In the genomic region with DNA sequence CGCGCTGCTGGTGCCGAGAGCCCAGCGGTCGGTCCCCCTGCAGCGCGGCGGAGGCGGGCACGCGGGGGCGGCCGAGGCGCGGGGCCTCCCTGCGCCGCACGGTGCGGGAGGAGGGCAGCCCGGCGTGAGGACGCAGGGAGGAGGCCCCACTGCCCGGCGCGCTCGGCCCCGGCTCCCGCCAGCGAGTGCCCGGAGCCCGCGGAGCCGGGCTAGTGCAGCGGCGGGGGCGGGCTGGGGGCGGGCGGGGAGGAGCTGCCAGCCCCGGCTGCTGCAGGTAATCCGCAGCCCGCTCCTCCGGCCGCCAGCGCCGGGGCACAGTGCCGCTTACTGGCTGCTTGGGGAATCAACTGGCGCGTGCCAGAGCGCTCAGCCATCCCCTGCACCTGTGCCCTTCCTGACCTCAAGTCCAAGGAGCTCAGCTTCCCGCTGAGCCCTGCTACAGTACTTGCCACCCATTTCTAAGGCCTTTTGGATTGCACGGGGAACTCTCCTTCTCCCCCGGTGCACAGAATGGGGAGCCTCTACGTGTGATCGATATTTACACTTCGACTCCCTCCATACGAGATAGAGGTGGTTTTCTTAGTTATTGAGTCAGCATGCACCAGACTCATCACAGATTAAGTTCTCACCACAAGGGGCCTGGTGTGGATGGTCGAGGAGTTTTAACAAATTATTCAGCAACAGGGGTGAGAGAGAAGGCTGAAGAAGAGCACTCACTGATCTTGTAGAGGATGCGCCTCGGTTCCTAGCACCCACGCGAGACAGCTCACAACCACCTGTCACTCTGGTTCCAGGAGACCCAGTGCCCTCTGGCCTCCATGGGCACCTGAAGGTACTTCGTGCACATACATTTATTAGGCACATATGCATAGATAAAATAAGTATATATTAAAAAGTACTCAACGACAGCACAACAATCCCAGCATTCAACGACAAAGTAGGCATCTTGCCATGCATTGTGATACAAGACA, we compare ENCODE assay signal across 8 mouse cellular contexts. TPM values are rescaled to one million over a fixed set of nuclear protein-coding genes. Genes with fewer than 3 reads are reported as not detected.
DNase-seq lines count a peak whose midpoint lies in the region; ATAC-seq lines count a peak whose summit lies in the region.

Gene Ryr2 (minus strand): TSS at position 284 of the 971 bp plus-strand sequence.

- no peak within 1 kb of the TSS for H3K27ac ChIP-seq in intestine, embryonic 16.5 days (ENCODE audit: low read length)

- peak; percentile 96 for ATAC-seq in intestine, embryonic 16.5 days
- ATAC-seq in megakaryocyte-erythroid progenitor cell, adult 5-6 weeks (replicated peaks; ENCODE audit: low FRiP score, low TSS enrichment, poor library complexity, severe bottlenecking) = 0 out of 2 replicates have a peak, but pooled peaks have one; percentile 55
- no peak for ATAC-seq in monocyte, adult 5-6 weeks (replicated peaks; ENCODE audit: insufficient number of reproducible peaks, low FRiP score, low TSS enrichment, poor library complexity, severe bottlenecking)

- H3K36me3 ChIP-seq in intestine, embryonic 16.5 days (ENCODE audit: control insufficient read depth, insufficient read depth, low read length) = no peaks in the 10 kb centered on the region

- H3K9ac ChIP-seq in intestine, embryonic 16.5 days (ENCODE audit: low read depth, low read length) = peak within 1 kb of the TSS; percentile 68

- intact Hi-C loops in left cerebral cortex, postnatal 25 days (cut with DNase I) = loop anchor here (2.0 to 5.0 kb wide), 3 partner anchors 60 to 225 kb away; no protein-coding TSS in a partner anchor

- peaks cover 11% of the 10 kb centered on the region for H3K27me3 ChIP-seq in intestine, embryonic 16.5 days (replicated peaks; ENCODE audit: control insufficient read depth, insufficient read depth, low read length)

- no peaks in the 10 kb centered on the region for H3K9me3 ChIP-seq in intestine, embryonic 16.5 days (ENCODE audit: control insufficient read depth, low read length)

- peak within 1 kb of the TSS; percentile 96 for H3K4me2 ChIP-seq in intestine, embryonic 16.5 days (ENCODE audit: low read depth, low read length)

- peaks cover 3% of the 10 kb centered on the region for H3K4me1 ChIP-seq in intestine, embryonic 16.5 days (ENCODE audit: control insufficient read depth, insufficient read depth, low read length)

- H3K4me3 ChIP-seq in intestine, embryonic 16.5 days (ENCODE audit: low read length) = peak within 1 kb of the TSS; percentile 59

- WGBS in intestine, embryonic 16.5 days = 9% methylated on average over 55 of the region's 64 CpGs

- peak; percentile 37 for DNase-seq in adrenal gland, postnatal 4 days (ENCODE audit: low spot score in 2 of 2)
- DNase-seq in embryo, embryonic 10.5 days (ENCODE audit: low spot score) = peak; percentile 81
- DNase-seq in heart, adult 18-20 months = peak; percentile 58 to 70
- peak; percentile 81 for DNase-seq in left cerebral cortex, postnatal 25 days (ENCODE audit: low spot score in 2 of 2)
- peak; percentile 86 for DNase-seq in right cerebral cortex, postnatal 25 days

RNA-seq across cellular contexts. Expression of gene Ryr2, which starts in this region (rescaled TPM):
- total RNA-seq in adrenal gland, postnatal 4 days (2021) = 10 to 100 TPM; 15.4 to 16.9 TPM
- total RNA-seq in heart, adult 18-20 months (2021) = 1,000 to 10,000 TPM in 1 of 2 experiments, 100 to 1,000 TPM in 1; 887 to 1,008 TPM
- 0.65 and 0.78 TPM in 2 replicates for polyA plus RNA-seq in intestine, embryonic 16.5 days (2015; fragmentation: Nextera tagmentation; extraction: Ambion mirVana)
- 100 to 1,000 TPM; 170 to 177 TPM for total RNA-seq in left cerebral cortex, postnatal 25 days (2021)
- total RNA-seq in megakaryocyte-erythroid progenitor cell, adult 5-6 weeks (2014; fragmentation: Nextera tagmentation) = not detected in 2 replicates
- total RNA-seq in megakaryocyte-erythroid progenitor cell, adult 5-6 weeks (2017) = not detected in 2 replicates
- total RNA-seq in monocyte, adult 5-6 weeks (2017) = 0.19 TPM in 1 of 3 replicates, not detected in the others

Comparison
In these comparisons a context has a peak if more than half of its experiments do, and no peak if none do; other contexts are left out.
1. RNA of gene Ryr2 (total RNA-seq): 887 to 1,008 TPM in heart, adult 18-20 months, 170 to 177 TPM in left cerebral cortex, postnatal 25 days and 15.4 to 16.9 TPM in adrenal gland, postnatal 4 days; not detected in megakaryocyte-erythroid progenitor cell, adult 5-6 weeks and 0.19 TPM in monocyte, adult 5-6 weeks; every median in the first group is over 10 times any median in the second.
2. RNA of gene Ryr2 (total RNA-seq): 887 to 1,008 TPM in heart, adult 18-20 months and 170 to 177 TPM in left cerebral cortex, postnatal 25 days; 15.4 to 16.9 TPM in adrenal gland, postnatal 4 days; every median in the first group is over 4 times any median in the second.
3. Peak in ATAC-seq, H3K4me3 ChIP-seq, H3K9ac ChIP-seq and H3K4me2 ChIP-seq in intestine, embryonic 16.5 days; RNA of the gene not detected or under 1 TPM.
4. Peak in ATAC-seq in megakaryocyte-erythroid progenitor cell, adult 5-6 weeks; RNA of the gene not detected or under 1 TPM.
5. Peak in every context shown above with its lines, with median percentiles within 50 percentile points of each other: DNase-seq.